Mouse (Mus musculus) adrenal gland, postnatal 4 days (tissue): ENCODE data around the gene Eng. TPM values are rescaled to one million over a fixed set of nuclear protein-coding genes. Genes with fewer than 3 reads are reported as not detected.

Experiments used
- DNase-seq, 2 experiments: peaks; one replicate each; pipeline ENCODE4 v3.0.0; 2021 to 2022; ENCODE audit warnings: low spot score in 2 of 2, mixed read lengths in 2 of 2
- microRNA-seq: library from miRNA; unstranded; fragments of <30 nt; microRNA quantifications from one replicate; pipeline ENCODE4 v1.2.0, GENCODE M21; 2021
- total RNA-seq, 2 experiments: library from RNA; stranded (reverse); gene quantifications; 2 replicates each; pipeline ENCODE4 v1.2.3; 2021

Gene Eng
- total RNA-seq, 2 experiments from 2014 or later = 97.4 to 103 TPM

DNA sequence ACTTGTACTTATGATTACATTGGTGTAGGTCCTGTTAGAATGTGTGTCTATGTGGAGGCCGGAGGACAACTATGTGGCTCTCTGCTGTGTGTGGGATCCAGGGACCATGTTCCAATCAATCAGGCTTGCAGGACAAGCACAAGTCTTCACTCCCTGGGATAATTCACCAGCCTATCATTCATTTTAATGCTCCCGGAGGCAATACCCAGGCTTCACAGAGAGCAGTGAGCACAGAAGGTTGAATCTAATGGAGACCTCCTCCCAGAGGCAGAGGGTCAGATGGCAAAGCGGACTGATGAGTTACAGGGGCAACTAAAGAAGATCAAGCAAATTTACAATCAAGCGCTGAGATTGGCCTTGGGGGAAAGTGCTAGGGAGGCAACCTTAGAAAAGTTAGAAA lies 83.2 kb downstream of the Eng start:
- no peak for DNase-seq

DNA sequence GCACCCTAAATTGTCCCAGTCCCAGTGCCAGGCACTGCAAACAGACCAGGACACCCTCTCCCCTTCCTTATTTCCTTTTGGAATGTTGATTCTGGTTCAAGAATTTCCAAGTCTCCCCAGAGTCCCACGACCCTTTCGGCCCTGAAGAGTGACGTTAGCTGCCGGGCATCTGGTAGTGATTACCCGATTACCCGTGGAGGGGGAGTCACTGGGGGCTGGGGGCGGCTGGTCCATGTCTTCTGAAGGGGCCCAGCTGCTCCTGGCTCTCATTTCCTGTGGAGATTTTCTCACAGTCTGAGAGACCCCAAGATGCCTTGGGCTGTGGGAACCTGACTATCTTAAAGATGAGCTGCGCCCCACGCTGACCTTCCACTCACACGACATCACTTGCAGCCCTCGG lies 84.5 kb downstream of the Eng start:
- DNase-seq = no peak

DNA sequence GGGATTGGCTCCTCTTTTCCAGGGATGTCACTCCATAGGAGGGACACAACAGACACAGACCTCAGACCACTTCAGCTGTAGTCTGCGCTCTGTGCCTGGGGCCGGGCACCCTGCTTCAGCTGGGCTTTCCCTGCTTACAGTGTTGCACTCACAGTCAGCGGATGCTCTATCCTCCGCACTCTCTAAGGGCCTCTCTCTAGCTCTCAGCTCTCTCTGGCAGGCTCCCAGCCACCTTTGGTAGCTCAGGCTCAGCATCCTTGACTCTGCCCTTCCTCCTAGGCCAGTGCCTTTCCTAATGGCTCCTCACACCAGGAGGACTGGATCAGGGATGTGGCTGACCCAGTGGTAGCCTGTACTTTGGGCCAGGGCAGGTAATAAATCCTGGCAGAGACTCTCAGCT lies 85.5 kb downstream of the Eng start:
- DNase-seq = no peak

Small RNA genes within 50 kb of the gene (microRNA-seq; reads per million reads assigned to microRNA genes)
- gene Gm47291 = not detected
- not detected for gene Mir1954
- gene Mir2861 = not detected
- not detected for gene Mir3960
- gene Mir8093 = not detected

Other genes with a start within 250 kb of the Eng start
- 1 to 10 TPM; 4.1 to 4.2 TPM for gene Naif1, start 196.1 kb upstream of the Eng start, total RNA-seq
- 10 to 100 TPM; 28.0 to 33.7 TPM for gene Slc25a25, start 195.2 kb upstream of the Eng start, total RNA-seq
- 10 to 100 TPM; 36.6 to 38.0 TPM for gene Fam102a, start 111.3 kb upstream of the Eng start, total RNA-seq
- gene Dpm2, start 75.7 kb upstream of the Eng start, total RNA-seq = 10 to 100 TPM; 61.9 to 64.5 TPM
- gene Pip5kl1, start 71.8 kb upstream of the Eng start, total RNA-seq = under 1 TPM; 0.31 to 0.73 TPM
- not detected for gene 9430097D07Rik, start 70.9 kb upstream of the Eng start, total RNA-seq
- 10 to 100 TPM; 16.4 to 19.4 TPM for gene St6galnac4, start 59.5 kb upstream of the Eng start, total RNA-seq
- gene St6galnac6, start 46.9 kb upstream of the Eng start, total RNA-seq = 10 to 100 TPM; 53.0 to 58.0 TPM
- gene Ak1, start 24.8 kb upstream of the Eng start, total RNA-seq = 10 to 100 TPM; 53.4 to 68.7 TPM
- 10 to 100 TPM; 33.2 to 36.2 TPM for gene Fpgs, start 57.5 kb downstream of the Eng start, total RNA-seq
- 100 to 1,000 TPM; 102 to 105 TPM for gene Cdk9, start 66.5 kb downstream of the Eng start, total RNA-seq
- 10 to 100 TPM; 32.3 to 32.9 TPM for gene Sh2d3c, start 74.5 kb downstream of the Eng start, total RNA-seq
- gene 6330409D20Rik, start 94.4 kb downstream of the Eng start, total RNA-seq = under 1 TPM in 1 of 2 experiments, not detected in 1; 0.28 TPM
- gene Tor2a, start 110.6 kb downstream of the Eng start, total RNA-seq = 10 to 100 TPM; 31.5 to 36.5 TPM
- gene Ttc16, start 129.0 kb downstream of the Eng start, total RNA-seq = under 1 TPM in 1 of 2 experiments, not detected in 1; 0.23 TPM
- gene Ptrh1, start 129.2 kb downstream of the Eng start, total RNA-seq = 1 to 10 TPM; 4.0 to 5.2 TPM
- gene Cfap157, start 137.8 kb downstream of the Eng start, total RNA-seq = not detected
- 10 to 100 TPM; 42.5 to 48.7 TPM for gene Stxbp1, start 200.7 kb downstream of the Eng start, total RNA-seq
- 10 to 100 TPM; 30.8 to 35.5 TPM for gene Fam129b, start 229.5 kb downstream of the Eng start, total RNA-seq